Comparison of ENCODE assay signal across 9 mouse cellular contexts in the genomic region with DNA sequence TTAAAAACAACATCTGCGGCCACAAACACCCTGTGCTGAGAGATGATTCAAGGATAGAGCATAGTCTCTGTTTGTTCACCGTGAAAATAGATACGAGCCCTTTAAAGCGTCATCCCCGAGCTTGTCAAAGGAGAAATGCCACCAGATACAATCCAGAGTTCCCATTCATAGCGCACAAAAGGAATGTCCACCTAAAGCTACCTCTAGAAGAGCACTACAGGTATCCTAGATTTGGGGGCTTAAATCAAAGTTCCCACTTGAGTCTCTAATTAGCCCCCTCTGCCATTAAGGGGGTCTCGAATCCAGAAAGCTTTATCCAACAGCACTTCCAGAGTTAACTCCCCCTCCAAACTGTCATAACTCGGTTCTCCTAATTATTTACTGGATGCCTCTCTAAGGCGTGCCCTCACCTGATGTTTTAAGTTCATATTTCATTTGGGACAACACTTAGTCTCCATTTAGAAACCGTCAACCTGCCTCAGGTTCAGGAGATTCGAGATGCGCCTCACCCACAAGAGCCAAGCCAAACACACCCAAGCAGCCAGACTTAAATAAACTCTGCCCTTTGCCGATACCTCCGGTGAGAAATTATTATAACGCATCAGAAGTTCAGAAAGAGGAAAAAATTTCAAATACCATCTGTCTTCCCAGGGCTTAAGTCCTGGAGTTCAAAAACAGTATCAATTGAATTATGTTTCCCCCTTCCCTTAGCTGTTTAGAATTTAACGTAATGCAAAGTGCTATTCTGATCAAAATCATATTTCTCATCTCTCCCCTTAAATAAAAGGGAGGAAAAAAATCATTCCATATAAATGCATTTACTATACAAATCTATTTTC.
DNase-seq lines count a peak whose midpoint lies in the region; ATAC-seq and TF ChIP-seq lines count a peak whose summit lies in the region.
"Had no signal": no experiment of that assay in that cellular context is flagged by ENCODE, and none has a peak within 500 bp of the region (broad histone marks: within the 10 kb centered on the region; RNA-seq: fewer than 3 reads in every experiment).

No protein-coding gene starts in this region.

- no peak for DNase-seq in heart, postnatal 0 days (ENCODE audit: low spot score)
- DNase-seq in heart, postnatal 4 days = no peak
- no peak for DNase-seq in embryonic facial prominence, embryonic 11.5 days (ENCODE audit: low spot score)
- peak; percentile 28 for DNase-seq in hindbrain, embryonic 11.5 days (ENCODE audit: low spot score)
- DNase-seq in midbrain, embryonic 14.5 days = peak; percentile 67
- no peak for DNase-seq in adipocyte (ENCODE audit: low spot score)
- no peak for DNase-seq in layer of hippocampus, adult 11-12 months (ENCODE audit: low spot score)
- DNase-seq in right cerebral cortex, postnatal 10 days (ENCODE audit: low spot score in 2 of 2) = no peak

- 34% methylated on average over 16 of the region's 16 CpGs for WGBS in heart, postnatal 0 days
- 41% methylated on average over 16 of the region's 16 CpGs for WGBS in embryonic facial prominence, embryonic 11.5 days
- WGBS in hindbrain, embryonic 11.5 days = 35% methylated on average over 16 of the region's 16 CpGs
- WGBS in midbrain, embryonic 14.5 days = 9% methylated on average over 16 of the region's 16 CpGs

- H3K9ac ChIP-seq in heart, postnatal 0 days (replicated peaks; ENCODE audit: low read depth, low read length) = no peak overlapping the region
- H3K9ac ChIP-seq in embryonic facial prominence, embryonic 11.5 days (replicated peaks; ENCODE audit: low read length) = no peak overlapping the region
- peak overlapping the region; percentile 67 for H3K9ac ChIP-seq in hindbrain, embryonic 11.5 days (ENCODE audit: low read depth, low read length)
- H3K9ac ChIP-seq in midbrain, embryonic 14.5 days (replicated peaks; ENCODE audit: low read length) = peak overlapping the region; percentile 81
- H3K9ac ChIP-seq: liver, embryonic 15.5 days had no signal

- no peaks in the 10 kb centered on the region for H3K36me3 ChIP-seq in heart, postnatal 0 days (replicated peaks; ENCODE audit: control insufficient read depth, insufficient read depth, low read length)
- H3K36me3 ChIP-seq in embryonic facial prominence, embryonic 11.5 days (replicated peaks; ENCODE audit: control insufficient read depth, insufficient read depth, low read depth, low read length) = no peaks in the 10 kb centered on the region
- H3K36me3 ChIP-seq in hindbrain, embryonic 11.5 days (ENCODE audit: control insufficient read depth, insufficient read depth, low read length) = no peaks in the 10 kb centered on the region
- no peaks in the 10 kb centered on the region for H3K36me3 ChIP-seq in midbrain, embryonic 14.5 days (ENCODE audit: control insufficient read depth, insufficient read depth, low read length)
- H3K36me3 ChIP-seq: liver, embryonic 15.5 days had no signal

- ATAC-seq in heart, postnatal 0 days (ENCODE audit: insufficient read depth, low read depth) = no peak
- no peak for ATAC-seq in embryonic facial prominence, embryonic 11.5 days (replicated peaks; ENCODE audit: insufficient number of reproducible peaks, low FRiP score, low TSS enrichment, low read depth)
- ATAC-seq in hindbrain, embryonic 11.5 days (ENCODE audit: low FRiP score) = no peak
- ATAC-seq in midbrain, embryonic 14.5 days (ENCODE audit: low FRiP score, low TSS enrichment) = no peak

- H3K27me3 ChIP-seq in heart, postnatal 0 days (ENCODE audit: control insufficient read depth, insufficient read depth, low read length) = 0 out of 2 replicates have a peak, but pooled peaks cover 11% of the 10 kb centered on the region
- no peaks in the 10 kb centered on the region; the same call in 1 of the 2 replicates for H3K27me3 ChIP-seq in embryonic facial prominence, embryonic 11.5 days (ENCODE audit: control insufficient read depth, insufficient read depth, low read length)
- H3K27me3 ChIP-seq in hindbrain, embryonic 11.5 days (ENCODE audit: control insufficient read depth, insufficient read depth, low read length) = no peaks in the 10 kb centered on the region
- H3K27me3 ChIP-seq in midbrain, embryonic 14.5 days (ENCODE audit: control insufficient read depth, insufficient read depth, low read length) = no peaks in the 10 kb centered on the region

- no peak for TF ChIP-seq EP300 in heart, postnatal 0 days (IDR thresholded peaks at IDR 0.05; ENCODE audit: low read depth)

- no peak for TF ChIP-seq CTCF in heart, postnatal 0 days (IDR thresholded peaks at IDR 0.05; ENCODE audit: low read depth)

- H3K27ac ChIP-seq in heart, postnatal 0 days (ENCODE audit: low read depth) = no peak overlapping the region
- H3K27ac ChIP-seq in embryonic facial prominence, embryonic 11.5 days (replicated peaks; ENCODE audit: low read depth, low read length) = no peak overlapping the region
- H3K27ac ChIP-seq in hindbrain, embryonic 11.5 days (ENCODE audit: low read depth, low read length) = no peak overlapping the region
- H3K27ac ChIP-seq in midbrain, embryonic 14.5 days (replicated peaks; ENCODE audit: low read depth, low read length) = peak overlapping the region; percentile 96
- H3K27ac ChIP-seq: liver, embryonic 15.5 days had no signal

- peak overlapping the region; percentile 77 for H3K4me2 ChIP-seq in heart, postnatal 0 days (ENCODE audit: low read depth, low read length)
- H3K4me2 ChIP-seq in embryonic facial prominence, embryonic 11.5 days (ENCODE audit: low read depth, low read length) = peak overlapping the region; percentile 57
- peak overlapping the region; percentile 51 for H3K4me2 ChIP-seq in hindbrain, embryonic 11.5 days (replicated peaks; ENCODE audit: low read depth, low read length)
- H3K4me2 ChIP-seq in midbrain, embryonic 14.5 days (ENCODE audit: low read length) = peak overlapping the region; percentile 66

- no peaks in the 10 kb centered on the region for H3K4me1 ChIP-seq in heart, postnatal 0 days (ENCODE audit: control insufficient read depth, insufficient read depth)
- H3K4me1 ChIP-seq in embryonic facial prominence, embryonic 11.5 days (ENCODE audit: control insufficient read depth, insufficient read depth, low read length) = no peaks in the 10 kb centered on the region
- H3K4me1 ChIP-seq in hindbrain, embryonic 11.5 days (replicated peaks; ENCODE audit: control insufficient read depth, insufficient read depth, low read length) = no peaks in the 10 kb centered on the region; the same call in 1 of the 2 replicates
- H3K4me1 ChIP-seq in midbrain, embryonic 14.5 days (ENCODE audit: control insufficient read depth, insufficient read depth, low read length) = peaks cover 47% of the 10 kb centered on the region
- H3K4me1 ChIP-seq: liver, embryonic 15.5 days had no signal

- no peaks in the 10 kb centered on the region for H3K9me3 ChIP-seq in heart, postnatal 0 days (replicated peaks; ENCODE audit: control insufficient read depth, low read length)
- no peaks in the 10 kb centered on the region for H3K9me3 ChIP-seq in embryonic facial prominence, embryonic 11.5 days (replicated peaks; ENCODE audit: control insufficient read depth, low read length)
- no peaks in the 10 kb centered on the region for H3K9me3 ChIP-seq in hindbrain, embryonic 11.5 days (ENCODE audit: control insufficient read depth, low read length)
- H3K9me3 ChIP-seq in midbrain, embryonic 14.5 days (ENCODE audit: control insufficient read depth, low read length) = no peaks in the 10 kb centered on the region
- H3K9me3 ChIP-seq: liver, embryonic 15.5 days had no signal

- peak overlapping the region; percentile 50 for H3K4me3 ChIP-seq in heart, postnatal 0 days (ENCODE audit: low read depth, low read length)
- H3K4me3 ChIP-seq in embryonic facial prominence, embryonic 11.5 days (ENCODE audit: low read depth, low read length) = peak overlapping the region; percentile 37
- peak overlapping the region; percentile 42 for H3K4me3 ChIP-seq in hindbrain, embryonic 11.5 days (ENCODE audit: low read depth, low read length)
- H3K4me3 ChIP-seq in midbrain, embryonic 14.5 days (replicated peaks; ENCODE audit: low read depth, low read length) = peak overlapping the region; percentile 50
- H3K4me3 ChIP-seq: liver, embryonic 15.5 days had no signal

Comparison
In these comparisons a context has a peak if more than half of its experiments do, and no peak if none do; other contexts are left out.
1. DNase-seq: peak in hindbrain, embryonic 11.5 days (single experiment) and midbrain, embryonic 14.5 days (single experiment); none in heart, postnatal 0 days (single experiment), heart, postnatal 4 days (single experiment), embryonic facial prominence, embryonic 11.5 days (single experiment), adipocyte (single experiment), layer of hippocampus, adult 11-12 months (single experiment) and right cerebral cortex, postnatal 10 days (0 of 2).
2. H3K9ac ChIP-seq: peak in hindbrain, embryonic 11.5 days (single experiment) and midbrain, embryonic 14.5 days (single experiment); none in heart, postnatal 0 days (single experiment) and embryonic facial prominence, embryonic 11.5 days (single experiment).
3. Peak in every context shown above with its lines, with median percentiles within 50 percentile points of each other: H3K4me2 ChIP-seq and H3K4me3 ChIP-seq.